Mouse (Mus musculus): ENCODE results near the gene Bri3bp. TPM values are rescaled to one million over a fixed set of nuclear protein-coding genes. Genes with fewer than 3 reads are reported as not detected.

The Bri3bp gene
- polyA plus RNA-seq, 1 experiment, result 45.8 TPM

GRCm38 (mm10) chr5:125497821-125498600 is 56.6 kb downstream of the Bri3bp start:
- TF ChIP-seq CTCF (IDR thresholded peaks at IDR 0.05; ENCODE audit: low read depth, low read length) (peak; percentile 77), POLR2A (IDR thresholded peaks at IDR 0.05; ENCODE audit: insufficient read depth, low read length) (no peak), EP300 (IDR thresholded peaks at IDR 0.05; ENCODE audit: insufficient read depth, low read depth, low read length) (no peak)
- Histone ChIP-seq H3K4me1 (ENCODE audit: control insufficient read depth, insufficient read depth, low read length) (no peaks in the 10 kb centered on the region), H3K27me3 (ENCODE audit: control insufficient read depth, insufficient read depth, low read length, poor library complexity, severe bottlenecking) (no peaks in the 10 kb centered on the region), H3K4me3 (ENCODE audit: low read depth, low read length) (no peak overlapping the region), H3K36me3 (ENCODE audit: control insufficient read depth, insufficient read depth, low read length, poor library complexity, severe bottlenecking) (no peaks in the 10 kb centered on the region), H3K9ac (ENCODE audit: low read depth, poor library complexity, severe bottlenecking) (no peak overlapping the region), H3K27ac (ENCODE audit: insufficient read depth, low read length) (no peak overlapping the region), H3K9me3 (replicated peaks; ENCODE audit: control insufficient read depth, insufficient read depth, low read length, poor library complexity, severe bottlenecking) (no peaks in the 10 kb centered on the region)

GRCm38 (mm10) chr5:125501505-125501904 is 60.1 kb downstream of the Bri3bp start:
- no peaks in the 10 kb centered on the region for H3K27me3 ChIP-seq (ENCODE audit: control insufficient read depth, insufficient read depth, low read length, poor library complexity, severe bottlenecking)
- TF ChIP-seq CTCF (IDR thresholded peaks at IDR 0.05; ENCODE audit: low read depth, low read length) (no peak), POLR2A (IDR thresholded peaks at IDR 0.05; ENCODE audit: insufficient read depth, low read length) (no peak), EP300 (IDR thresholded peaks at IDR 0.05; ENCODE audit: insufficient read depth, low read depth, low read length) (no peak)
- H3K9me3 ChIP-seq (replicated peaks; ENCODE audit: control insufficient read depth, insufficient read depth, low read length, poor library complexity, severe bottlenecking), result no peaks in the 10 kb centered on the region
- no peak overlapping the region for H3K4me3 ChIP-seq (ENCODE audit: low read depth, low read length)
- no peaks in the 10 kb centered on the region for H3K36me3 ChIP-seq (ENCODE audit: control insufficient read depth, insufficient read depth, low read length, poor library complexity, severe bottlenecking)
- no peak overlapping the region for H3K27ac ChIP-seq (ENCODE audit: insufficient read depth, low read length)
- no peaks in the 10 kb centered on the region for H3K4me1 ChIP-seq (ENCODE audit: control insufficient read depth, insufficient read depth, low read length)
- H3K9ac ChIP-seq (ENCODE audit: low read depth, poor library complexity, severe bottlenecking), result no peak overlapping the region

- H3K9me3 ChIP-seq (replicated peaks; ENCODE audit: control insufficient read depth, insufficient read depth, low read length, poor library complexity, severe bottlenecking), result no peaks in the 10 kb centered on the region
- no peaks in the 10 kb centered on the region for H3K36me3 ChIP-seq (ENCODE audit: control insufficient read depth, insufficient read depth, low read length, poor library complexity, severe bottlenecking)
- no peaks in the 10 kb centered on the region for H3K4me1 ChIP-seq (ENCODE audit: control insufficient read depth, insufficient read depth, low read length)
- H3K27me3 ChIP-seq (ENCODE audit: control insufficient read depth, insufficient read depth, low read length, poor library complexity, severe bottlenecking), result no peaks in the 10 kb centered on the region
- no peak overlapping the region for H3K27ac ChIP-seq (ENCODE audit: insufficient read depth, low read length)
- H3K4me3 ChIP-seq (ENCODE audit: low read depth, low read length), result no peak overlapping the region
- TF ChIP-seq CTCF (IDR thresholded peaks at IDR 0.05; ENCODE audit: low read depth, low read length) (no peak), EP300 (IDR thresholded peaks at IDR 0.05; ENCODE audit: insufficient read depth, low read depth, low read length) (no peak), POLR2A (IDR thresholded peaks at IDR 0.05; ENCODE audit: insufficient read depth, low read length) (no peak)
- no peak overlapping the region for H3K9ac ChIP-seq (ENCODE audit: low read depth, poor library complexity, severe bottlenecking)
These were observed 60.8 kb downstream of the Bri3bp start for GRCm38 (mm10) chr5:125502186-125502585.

GRCm38 (mm10) chr5:125503628-125504027 is 62.3 kb downstream of the Bri3bp start:
- Histone ChIP-seq H3K9ac (ENCODE audit: low read depth, poor library complexity, severe bottlenecking) (no peak overlapping the region), H3K9me3 (replicated peaks; ENCODE audit: control insufficient read depth, insufficient read depth, low read length, poor library complexity, severe bottlenecking) (no peaks in the 10 kb centered on the region), H3K4me1 (ENCODE audit: control insufficient read depth, insufficient read depth, low read length) (no peaks in the 10 kb centered on the region), H3K27ac (ENCODE audit: insufficient read depth, low read length) (no peak overlapping the region), H3K27me3 (ENCODE audit: control insufficient read depth, insufficient read depth, low read length, poor library complexity, severe bottlenecking) (no peaks in the 10 kb centered on the region), H3K36me3 (ENCODE audit: control insufficient read depth, insufficient read depth, low read length, poor library complexity, severe bottlenecking) (no peaks in the 10 kb centered on the region), H3K4me3 (ENCODE audit: low read depth, low read length) (no peak overlapping the region)
- TF ChIP-seq POLR2A (IDR thresholded peaks at IDR 0.05; ENCODE audit: insufficient read depth, low read length), result no peak
- no peak for TF ChIP-seq EP300 (IDR thresholded peaks at IDR 0.05; ENCODE audit: insufficient read depth, low read depth, low read length)
- TF ChIP-seq CTCF (IDR thresholded peaks at IDR 0.05; ENCODE audit: low read depth, low read length), result no peak

GRCm38 (mm10) chr5:125504692-125505091 is 63.3 kb downstream of the Bri3bp start:
- Histone ChIP-seq H3K36me3 (ENCODE audit: control insufficient read depth, insufficient read depth, low read length, poor library complexity, severe bottlenecking) (no peaks in the 10 kb centered on the region), H3K9me3 (replicated peaks; ENCODE audit: control insufficient read depth, insufficient read depth, low read length, poor library complexity, severe bottlenecking) (no peaks in the 10 kb centered on the region), H3K4me1 (ENCODE audit: control insufficient read depth, insufficient read depth, low read length) (no peaks in the 10 kb centered on the region), H3K27me3 (ENCODE audit: control insufficient read depth, insufficient read depth, low read length, poor library complexity, severe bottlenecking) (no peaks in the 10 kb centered on the region), H3K27ac (ENCODE audit: insufficient read depth, low read length) (no peak overlapping the region), H3K4me3 (ENCODE audit: low read depth, low read length) (no peak overlapping the region), H3K9ac (ENCODE audit: low read depth, poor library complexity, severe bottlenecking) (no peak overlapping the region)
- TF ChIP-seq POLR2A (IDR thresholded peaks at IDR 0.05; ENCODE audit: insufficient read depth, low read length), result no peak
- no peak for TF ChIP-seq EP300 (IDR thresholded peaks at IDR 0.05; ENCODE audit: insufficient read depth, low read depth, low read length)
- no peak for TF ChIP-seq CTCF (IDR thresholded peaks at IDR 0.05; ENCODE audit: low read depth, low read length)

- Histone ChIP-seq H3K27me3 (ENCODE audit: control insufficient read depth, insufficient read depth, low read length, poor library complexity, severe bottlenecking) (no peaks in the 10 kb centered on the region), H3K4me3 (ENCODE audit: low read depth, low read length) (no peak overlapping the region), H3K36me3 (ENCODE audit: control insufficient read depth, insufficient read depth, low read length, poor library complexity, severe bottlenecking) (no peaks in the 10 kb centered on the region)
These were observed 64.6 kb downstream of the Bri3bp start for GRCm38 (mm10) chr5:125505968-125506367.

More at GRCm38 (mm10) chr5:125505968-125506367, 64.6 kb downstream of the Bri3bp start:
- Histone ChIP-seq H3K9me3 (replicated peaks; ENCODE audit: control insufficient read depth, insufficient read depth, low read length, poor library complexity, severe bottlenecking) (no peaks in the 10 kb centered on the region), H3K27ac (ENCODE audit: insufficient read depth, low read length) (no peak overlapping the region), H3K9ac (ENCODE audit: low read depth, poor library complexity, severe bottlenecking) (no peak overlapping the region), H3K4me1 (ENCODE audit: control insufficient read depth, insufficient read depth, low read length) (no peaks in the 10 kb centered on the region)
- no peak for TF ChIP-seq POLR2A (IDR thresholded peaks at IDR 0.05; ENCODE audit: insufficient read depth, low read length)
- no peak for TF ChIP-seq EP300 (IDR thresholded peaks at IDR 0.05; ENCODE audit: insufficient read depth, low read depth, low read length)
- no peak for TF ChIP-seq CTCF (IDR thresholded peaks at IDR 0.05; ENCODE audit: low read depth, low read length)
